Mouse (Mus musculus) cerebellum, postnatal 25 days (tissue): ENCODE measurements around the gene Adar.

Experiments used
- DNase-seq, 2 experiments: peaks; one replicate each; pipeline ENCODE4 v3.0.0; 2021; ENCODE audit warnings: mixed read lengths in 2 of 2

Adar gene

DNA sequence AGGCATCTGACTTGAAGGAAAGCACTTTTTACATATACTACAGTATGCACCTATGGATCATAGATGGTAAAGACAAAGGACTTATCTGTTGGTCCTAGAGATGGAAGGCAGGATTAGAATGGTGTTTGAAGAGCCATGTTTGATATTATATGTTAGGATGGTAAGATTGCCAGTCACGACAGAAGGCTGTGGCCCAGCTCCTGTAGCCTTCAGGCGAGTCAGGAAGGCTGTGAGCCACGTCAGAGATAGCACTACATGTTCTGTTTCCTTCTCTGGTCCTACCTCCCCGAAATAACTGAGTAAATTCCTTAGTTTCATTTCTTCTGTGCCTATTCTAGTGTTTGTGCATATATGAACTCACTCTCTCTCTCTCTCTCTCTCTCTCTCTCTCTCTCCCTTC, 17.3 kb downstream of the Adar start:
- DNase-seq: no peak

DNA sequence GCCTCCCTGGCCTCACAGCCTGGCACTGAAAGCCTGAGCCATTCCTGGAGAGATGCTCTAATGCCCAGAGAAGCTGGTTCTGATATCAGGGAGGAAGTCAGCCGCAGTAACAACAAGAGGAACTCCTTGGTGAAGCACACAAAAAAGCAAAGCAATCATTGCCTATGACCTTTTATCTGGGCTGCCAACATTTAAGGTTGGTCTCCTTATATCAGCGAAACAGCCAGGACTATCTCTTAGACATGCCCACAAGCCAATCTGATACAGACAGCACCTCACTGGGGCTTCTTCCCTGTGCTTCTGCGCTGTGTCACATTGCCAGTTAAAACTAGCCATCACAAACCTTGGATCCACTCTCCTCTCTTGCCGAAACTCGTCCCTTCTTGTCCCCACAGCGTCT, 23.7 kb downstream of the Adar start:
- DNase-seq: no peak

DNA sequence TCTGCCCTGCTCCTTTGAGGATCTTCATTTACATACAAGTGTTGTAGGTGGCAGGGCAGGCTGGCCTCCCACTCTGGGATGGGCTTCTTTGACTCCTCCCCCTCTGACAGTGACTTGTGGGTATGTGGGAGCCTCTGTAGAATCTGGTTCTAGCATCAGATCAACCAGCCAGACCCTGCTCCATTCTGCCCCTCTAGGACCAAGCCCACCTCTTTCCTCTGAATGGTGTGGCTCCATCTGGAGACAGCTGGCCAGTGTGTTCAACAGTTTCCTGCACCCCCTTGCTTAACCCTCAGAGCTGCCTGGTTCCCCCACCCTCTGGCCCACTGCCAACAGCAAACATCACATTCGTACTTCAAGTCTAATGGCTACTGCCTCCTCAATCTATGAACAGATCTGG, 37.5 kb downstream of the Adar start:
- peak; percentile 24 to 53 for DNase-seq

DNA sequence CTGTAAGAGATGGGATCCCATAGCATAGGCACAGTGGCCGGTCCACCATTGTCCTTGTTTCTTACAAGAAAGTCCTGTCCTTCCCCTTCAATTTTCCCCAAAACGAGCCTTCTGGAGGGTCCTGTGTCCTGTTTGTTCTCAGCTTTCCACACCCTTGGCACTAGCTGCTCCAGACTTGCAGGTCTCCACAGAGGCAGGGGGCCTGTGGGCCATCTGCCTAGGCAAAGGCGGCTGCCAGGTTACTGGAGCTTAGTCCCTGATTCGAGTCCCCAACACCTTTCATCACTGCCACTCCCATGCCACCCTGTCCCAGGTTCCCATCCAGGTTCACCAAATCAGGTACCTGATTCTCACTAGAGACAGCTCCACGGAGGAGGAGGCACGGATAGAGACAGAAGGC, 40.5 kb downstream of the Adar start:
- DNase-seq: peak; percentile 74 to 79

DNA sequence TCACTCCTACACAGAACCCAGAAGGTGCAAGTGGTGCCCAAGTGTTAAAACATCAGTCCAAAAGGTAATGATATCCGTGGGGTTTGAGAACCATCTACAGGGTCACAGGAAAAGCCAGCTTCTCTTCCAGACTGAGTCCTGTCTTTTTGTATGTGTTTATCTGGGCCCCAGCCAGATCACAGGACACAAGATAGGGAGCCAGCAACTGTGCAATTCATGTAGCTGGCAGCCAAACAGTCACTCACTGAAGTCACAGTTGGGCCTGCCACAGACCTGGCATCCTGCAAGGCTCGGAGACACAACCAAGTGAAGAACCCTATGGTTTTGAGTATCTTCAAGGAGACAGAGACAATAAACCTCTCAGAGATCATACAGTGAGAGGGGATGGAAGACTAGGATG, 43.0 kb downstream of the Adar start:
- peak; percentile 66 to 73 for DNase-seq

DNA sequence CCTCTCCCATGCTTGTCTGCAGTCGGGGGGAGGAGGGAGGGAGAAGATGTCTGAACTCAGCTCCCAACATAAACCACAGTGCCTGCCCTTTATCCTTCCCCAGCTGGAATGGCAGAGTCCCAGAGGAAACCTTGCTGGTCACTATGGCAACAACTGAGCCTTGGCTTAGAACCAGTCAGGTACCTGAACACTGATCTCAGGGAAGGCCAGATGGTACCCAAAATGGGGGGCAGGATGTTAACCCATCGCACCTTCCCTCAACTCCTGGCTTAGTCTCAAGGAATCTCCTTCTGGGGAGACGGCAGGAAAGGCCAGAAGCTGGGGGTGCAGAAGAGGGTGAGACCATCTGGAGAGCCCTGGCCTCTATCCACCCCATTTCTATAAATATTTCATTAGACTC, 45.0 kb downstream of the Adar start:
- peak; percentile 89 to 90 for DNase-seq

DNA sequence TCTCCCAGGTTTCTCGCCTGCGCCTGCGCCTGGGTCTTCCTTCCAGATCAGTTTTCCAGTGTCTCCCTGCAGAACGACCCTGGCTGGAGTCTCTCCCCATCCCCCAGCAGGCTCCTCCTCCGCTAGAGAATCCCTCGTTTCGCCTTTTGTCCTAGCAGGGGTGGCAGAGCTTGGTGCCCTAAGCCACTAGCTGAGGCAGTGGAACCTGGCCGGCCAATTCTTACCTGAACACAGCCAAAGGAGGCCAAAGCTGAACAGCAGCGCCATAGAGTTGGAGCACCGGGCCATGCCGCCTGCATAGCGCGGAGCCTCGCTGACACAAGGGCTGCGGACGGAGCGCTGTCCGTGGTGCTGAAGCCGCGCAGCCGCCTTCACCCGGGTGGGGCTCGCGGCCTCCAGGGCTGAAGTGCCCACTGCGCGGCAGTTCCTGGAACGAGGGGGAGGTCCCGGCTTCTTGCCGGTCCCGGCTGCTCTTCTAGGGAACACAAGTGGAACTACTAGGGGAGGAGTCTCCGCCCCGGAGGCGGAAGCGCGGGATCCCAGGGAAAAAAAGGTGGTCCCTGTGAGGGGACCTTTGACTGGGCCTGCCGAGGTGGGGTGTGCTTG, 49.4 kb downstream of the Adar start, which contains the start of gene Chrnb2:
Gene Chrnb2 (minus strand): TSS at position 514 of the 606 bp plus-strand sequence.
- peak; percentile 79 to 81 for DNase-seq

DNA sequence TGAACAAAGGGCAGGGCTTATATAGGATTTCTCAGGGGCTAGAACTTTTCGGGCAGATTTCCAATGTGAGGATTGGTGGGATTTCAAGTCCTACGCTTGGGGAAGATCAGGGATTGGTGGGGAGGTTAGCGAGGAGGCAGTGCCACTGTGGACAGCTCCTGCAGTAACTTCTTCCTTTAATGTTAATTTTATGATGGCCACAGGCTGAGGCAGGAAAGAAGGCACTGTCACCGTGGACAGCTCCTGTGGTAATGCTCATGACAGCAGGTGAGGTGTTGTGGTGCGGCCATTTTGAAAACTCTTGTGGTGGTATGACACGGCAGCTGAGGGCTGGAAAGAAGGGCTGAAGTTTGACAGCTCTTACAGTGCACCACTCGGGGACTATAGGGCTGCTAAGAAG, 54.8 kb downstream of the Adar start:
- DNase-seq: peak in 1 of 2 experiments; percentile 2

DNA sequence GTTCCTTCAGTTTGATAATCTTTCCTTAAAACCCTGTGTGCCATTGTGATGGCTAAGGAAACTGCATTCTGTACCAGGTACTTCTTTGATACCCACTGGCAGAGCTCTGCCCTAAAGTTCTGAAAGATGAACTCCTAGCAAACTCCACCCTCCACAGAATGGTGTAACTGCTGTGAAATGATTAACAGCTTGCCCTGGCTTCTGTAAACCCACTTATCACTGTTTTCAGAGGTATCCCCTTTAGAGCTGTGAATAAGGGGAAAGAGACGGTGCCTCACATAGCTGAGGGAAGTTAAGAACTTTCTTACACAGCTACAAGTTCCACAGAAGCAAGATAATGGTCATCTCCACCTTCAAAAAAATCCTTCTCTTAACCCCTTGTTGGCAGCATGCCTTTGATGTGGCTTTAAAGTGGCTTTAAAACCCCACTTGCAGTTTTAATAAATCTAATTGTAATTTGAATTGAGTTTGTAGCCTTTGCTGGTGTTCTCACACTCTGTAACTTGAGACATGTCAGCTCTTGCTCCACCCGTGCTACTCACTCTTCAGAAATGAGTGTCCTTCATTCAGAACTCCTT, 55.7 kb downstream of the Adar start:
- no peak for DNase-seq

DNA sequence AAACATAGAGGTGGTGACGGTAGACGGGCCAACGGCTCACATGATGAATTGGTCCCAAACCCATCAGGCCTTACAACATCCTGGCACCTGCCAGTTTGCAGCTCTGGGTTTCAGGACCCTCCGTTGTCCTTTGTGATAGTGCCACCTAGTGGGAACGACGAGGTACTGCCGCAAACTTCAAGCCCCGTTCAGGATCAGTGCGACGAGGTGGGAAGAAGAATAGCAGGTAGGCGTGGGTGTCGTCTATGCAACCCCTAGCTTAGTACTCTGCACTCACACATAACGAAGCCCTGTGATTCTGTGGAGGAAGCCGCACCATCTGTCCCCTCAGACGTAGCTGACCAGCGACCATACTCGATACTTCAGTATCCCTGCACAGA, 57.8 kb downstream of the Adar start:
- peak; percentile 91 for DNase-seq

DNA sequence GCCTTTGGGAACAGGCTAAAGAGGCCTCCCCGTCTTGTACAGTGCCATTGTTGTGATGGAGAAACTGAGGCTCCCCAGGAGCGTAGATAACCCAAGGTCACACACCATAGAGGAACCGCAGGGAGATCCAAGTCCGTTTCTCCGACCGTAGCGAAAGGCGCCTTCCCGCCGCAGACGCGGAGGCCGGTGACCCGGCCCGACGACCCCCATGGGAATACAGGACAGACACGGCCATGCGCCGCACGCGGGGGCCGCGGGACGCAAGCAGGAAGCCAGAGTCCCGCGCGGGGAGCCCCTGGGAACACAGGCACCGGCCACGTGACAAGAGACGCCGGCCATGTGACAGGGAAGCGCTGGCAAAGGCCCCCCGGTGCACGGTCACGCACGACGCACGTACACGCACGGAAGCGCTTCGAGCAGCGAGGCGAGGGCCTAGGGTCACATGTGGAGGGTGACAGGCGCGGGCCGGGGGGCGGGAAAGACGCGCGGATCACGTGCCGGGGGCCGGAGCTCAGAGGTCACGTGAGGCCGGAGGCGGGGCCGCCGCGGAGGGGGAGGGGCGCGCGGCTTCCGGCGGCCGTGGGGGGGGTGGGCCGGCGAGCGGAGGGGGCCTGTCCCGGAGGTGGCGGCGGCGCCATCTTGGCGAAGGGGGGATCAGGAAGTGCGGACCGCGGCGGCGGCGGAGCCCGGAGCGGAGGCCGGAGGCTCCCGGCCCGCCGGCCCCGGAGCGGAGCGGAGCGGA, 58.3 kb downstream of the Adar start, which contains the start of gene Ube2q1:
Gene Ube2q1 (plus strand): TSS at position 649 of the 742 bp plus-strand sequence.
- DNase-seq: peak; percentile 97 to 98

DNA sequence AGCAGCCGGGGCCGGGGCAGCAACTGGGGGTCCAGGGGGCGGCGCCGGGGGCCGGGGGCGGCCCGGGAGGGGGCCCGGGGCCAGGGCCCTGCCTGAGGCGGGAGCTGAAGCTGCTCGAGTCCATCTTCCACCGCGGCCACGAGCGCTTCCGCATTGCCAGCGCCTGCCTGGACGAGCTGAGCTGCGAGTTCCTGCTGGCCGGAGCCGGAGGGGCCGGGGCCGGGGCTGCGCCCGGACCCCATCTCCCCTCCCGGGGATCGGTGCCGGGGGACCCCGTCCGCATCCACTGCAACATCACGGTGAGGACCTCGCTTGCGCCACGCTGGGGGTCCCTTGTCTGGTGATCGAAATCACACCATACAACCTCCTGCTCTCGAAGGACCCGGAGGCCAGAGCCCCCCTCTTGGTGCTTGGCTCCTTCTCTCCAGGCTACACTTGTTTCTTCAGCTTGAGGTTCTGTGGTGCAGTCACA, 59.0 kb downstream of the Adar start:
- peak in 1 of 2 experiments; percentile 65 for DNase-seq

DNA sequence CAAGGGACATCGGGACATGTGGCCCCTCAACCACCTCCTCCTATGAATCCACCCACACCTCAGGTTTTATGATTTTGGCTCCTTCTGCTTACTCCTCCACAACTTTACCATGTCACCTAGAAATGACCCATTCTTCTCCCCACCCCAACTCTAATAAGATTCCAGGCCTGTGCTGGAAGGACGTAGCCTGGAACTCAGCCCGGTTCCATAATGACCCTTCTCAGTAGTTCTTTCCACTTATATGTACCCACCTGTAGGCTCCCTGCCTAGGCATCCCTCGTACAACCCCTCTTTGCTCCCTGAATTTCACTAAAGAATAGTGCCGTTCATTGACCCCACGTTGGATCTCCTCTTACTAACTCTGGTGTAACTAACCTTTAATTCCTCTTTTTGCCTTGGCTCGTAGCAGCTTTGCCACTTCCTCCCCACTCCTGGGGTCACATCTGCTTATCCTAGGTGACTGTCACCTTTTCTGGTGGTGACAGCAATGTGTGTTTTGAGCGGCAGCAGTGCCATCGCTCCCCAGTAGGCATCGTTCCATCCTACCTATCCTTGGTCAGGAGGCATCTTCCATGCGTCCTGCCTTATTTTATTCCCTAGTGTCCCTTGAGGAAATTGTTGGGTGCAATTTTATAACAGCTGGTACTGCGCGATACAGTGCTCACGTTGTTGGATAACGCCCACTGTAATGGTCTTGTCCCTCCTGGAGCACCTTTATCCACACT, 59.6 kb downstream of the Adar start:
- no peak for DNase-seq

DNA sequence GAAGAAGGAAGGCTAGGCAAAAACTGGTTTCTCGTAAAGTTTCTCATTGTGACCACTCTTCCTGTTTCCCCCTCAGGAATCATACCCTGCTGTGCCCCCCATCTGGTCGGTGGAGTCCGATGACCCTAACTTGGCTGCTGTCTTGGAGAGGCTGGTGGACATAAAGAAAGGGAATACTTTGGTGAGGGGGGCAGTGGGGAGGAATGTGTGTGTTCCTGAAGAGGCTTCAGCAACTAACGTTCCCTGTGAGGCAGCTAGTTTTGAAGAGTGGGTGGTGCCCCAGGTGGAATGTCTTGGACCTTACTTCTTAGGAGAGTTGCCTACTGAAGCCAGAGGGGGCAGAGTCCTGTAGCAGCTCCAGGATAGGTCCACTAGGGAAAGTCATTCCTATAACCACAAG, 61.2 kb downstream of the Adar start:
- no peak for DNase-seq

DNA sequence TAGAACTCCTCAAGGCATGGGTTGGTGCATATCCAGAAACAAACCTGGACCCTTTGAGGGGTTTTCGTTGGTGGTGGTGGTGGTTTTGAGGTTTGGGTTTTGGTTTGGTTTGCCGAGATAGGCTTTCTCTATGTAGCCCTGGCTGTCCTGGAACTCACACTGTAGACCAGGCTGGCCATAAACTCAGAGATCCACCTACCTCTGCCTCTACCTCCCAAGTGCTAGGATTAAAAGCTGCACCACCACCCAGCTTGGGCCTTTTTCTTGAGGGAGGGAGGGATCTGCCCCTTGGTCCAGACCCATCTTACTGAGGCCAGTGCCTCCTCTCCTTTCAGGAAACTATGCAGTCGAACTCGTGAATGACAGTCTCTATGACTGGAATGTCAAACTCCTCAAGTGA, 65.3 kb downstream of the Adar start:
- no peak for DNase-seq

DNA sequence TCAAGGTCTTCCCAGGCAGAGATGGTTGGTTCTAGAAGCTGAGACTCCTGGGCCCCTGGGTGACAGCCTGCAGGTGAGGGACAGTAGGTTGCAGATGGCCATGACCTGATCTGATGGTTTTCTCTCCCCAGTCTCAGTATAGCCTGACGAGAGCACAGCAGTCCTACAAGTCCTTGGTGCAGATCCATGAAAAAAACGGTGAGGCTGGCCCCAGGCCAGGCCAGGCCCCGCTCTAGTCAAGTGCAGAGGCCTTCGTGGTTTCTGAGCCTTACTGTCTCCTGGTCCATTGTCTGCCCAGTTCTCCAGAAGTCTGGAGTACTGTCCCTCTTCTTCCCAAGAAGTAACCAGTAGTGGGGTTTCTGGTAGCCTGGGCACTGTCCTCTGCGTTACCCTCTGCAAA, 66.8 kb downstream of the Adar start:
- DNase-seq: no peak

DNA sequence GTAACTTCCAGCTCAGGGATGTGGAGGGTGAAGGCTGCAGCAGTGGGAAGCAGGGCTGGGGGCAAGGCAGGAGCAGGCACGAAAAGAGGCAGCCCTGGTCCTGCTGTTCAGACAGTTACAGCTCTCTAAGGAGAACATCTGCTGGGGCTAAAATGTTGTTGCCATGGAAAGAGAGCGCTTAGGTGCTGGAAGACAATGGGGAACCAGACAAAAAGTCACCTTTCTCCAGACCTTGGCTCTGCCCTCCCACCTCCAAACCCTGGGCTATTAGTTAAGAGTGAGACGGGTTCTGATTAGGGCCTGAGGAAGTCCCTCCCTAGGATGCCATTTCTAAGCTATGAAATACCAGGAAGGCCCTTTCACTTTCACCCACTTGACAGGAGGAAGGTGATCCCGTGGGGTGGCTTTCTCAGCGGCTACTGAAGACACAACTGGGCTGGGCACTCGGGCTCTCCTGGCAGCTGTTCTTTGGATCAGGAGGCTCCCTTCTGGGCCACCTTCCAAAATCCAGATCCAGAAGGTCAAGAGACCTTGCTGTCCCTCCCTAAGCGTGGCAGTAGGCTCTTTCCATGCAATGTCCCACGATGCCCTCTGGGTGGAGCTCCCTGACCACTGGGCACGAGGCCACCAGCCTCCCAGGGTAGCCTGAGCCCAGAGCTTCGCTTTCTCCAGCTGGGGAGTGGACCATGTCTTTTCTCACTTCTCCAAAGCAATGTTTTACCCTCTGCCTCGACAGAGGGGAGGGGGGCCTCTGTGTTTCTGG, 70.3 kb downstream of the Adar start:
- DNase-seq: peak; percentile 81 to 86

DNA sequence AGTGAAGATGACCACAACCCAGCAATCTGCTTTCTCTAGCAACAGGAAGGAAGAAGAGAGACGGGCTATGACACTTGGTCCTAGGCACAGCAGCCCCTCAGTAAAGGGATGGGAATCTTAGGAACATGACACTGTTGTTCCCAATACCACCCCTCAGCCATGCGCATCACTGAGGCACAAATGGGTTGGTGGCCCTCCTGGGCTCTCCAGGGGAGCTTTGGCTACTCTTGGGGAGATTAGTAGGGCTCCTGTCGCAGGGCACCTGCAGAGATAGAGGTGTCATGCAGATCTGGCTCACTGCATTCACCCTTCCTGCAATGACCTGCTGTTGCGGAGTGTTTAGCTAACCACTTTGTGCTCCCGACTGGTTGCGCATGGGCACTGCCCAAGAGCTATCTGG, 71.5 kb downstream of the Adar start:
- DNase-seq: no peak

DNA sequence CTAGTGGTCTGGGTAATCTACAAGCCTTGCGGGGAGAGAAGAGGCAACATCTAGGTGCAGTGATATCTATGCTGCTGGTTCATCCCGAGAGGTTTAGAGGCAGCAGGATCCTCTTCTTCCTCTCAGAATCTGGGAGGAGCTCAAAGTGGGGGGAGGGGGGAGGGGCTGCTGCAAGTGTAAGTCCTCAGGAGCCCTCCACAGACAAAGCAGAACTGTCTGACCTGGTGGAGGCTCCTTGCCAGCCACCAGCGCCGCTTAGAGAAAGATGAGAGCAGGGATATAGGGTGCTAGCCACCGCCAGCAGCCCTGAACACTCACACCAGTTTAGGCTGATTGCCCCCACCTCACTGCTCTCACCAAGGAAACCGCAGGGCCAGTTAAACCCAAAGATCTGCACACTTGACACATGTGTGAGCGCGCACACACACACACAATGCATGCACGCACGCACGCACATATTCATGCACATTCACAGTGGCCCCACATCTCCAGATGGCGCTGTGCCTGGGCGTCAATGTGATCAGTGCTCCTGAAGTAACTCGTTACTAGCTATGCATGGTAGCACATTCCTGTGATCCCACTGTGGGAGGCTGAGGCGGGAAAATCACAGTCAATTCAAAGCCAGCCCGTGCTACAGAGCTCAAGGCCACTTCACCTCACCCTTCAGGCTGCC, 74.0 kb downstream of the Adar start:
- no peak for DNase-seq

DNA sequence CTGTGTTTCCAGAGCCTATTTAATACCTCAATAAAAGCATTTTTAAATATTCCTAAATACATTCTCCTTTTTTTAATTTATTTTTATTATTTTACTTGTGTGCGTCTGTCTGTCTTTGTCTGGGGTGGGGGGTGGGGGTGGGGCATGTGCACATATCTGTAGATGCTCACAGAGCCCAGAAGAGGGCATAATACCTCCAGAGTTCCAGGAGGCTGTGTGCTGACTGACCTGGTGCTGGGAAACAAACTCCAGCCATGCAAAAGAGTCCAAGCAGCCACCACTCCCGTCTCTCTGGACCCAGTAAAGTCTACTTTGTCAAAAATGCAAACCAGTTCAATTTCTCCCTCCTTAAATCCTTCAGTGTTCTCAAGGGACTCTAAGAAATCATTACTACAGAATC, 79.8 kb downstream of the Adar start:
- DNase-seq: no peak

DNA sequence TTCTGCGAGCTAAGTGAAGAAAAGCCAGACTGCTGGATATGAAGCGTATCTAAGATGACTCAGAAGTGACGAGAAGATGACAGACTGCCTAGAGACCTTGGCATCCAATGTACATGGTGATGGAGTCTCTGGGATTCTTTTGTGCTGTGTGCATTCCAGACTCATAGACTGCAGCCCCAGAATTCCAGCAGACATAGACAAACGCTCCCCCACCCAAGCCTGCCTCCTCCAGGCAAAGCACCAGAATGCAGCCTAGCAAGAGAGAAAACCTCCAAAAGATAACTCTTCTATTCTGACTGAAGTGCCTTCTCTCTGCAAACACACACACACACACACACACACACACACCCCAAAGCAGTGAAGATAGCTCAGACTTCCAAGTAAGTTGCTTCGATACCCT, 80.9 kb downstream of the Adar start:
- DNase-seq: no peak

DNA sequence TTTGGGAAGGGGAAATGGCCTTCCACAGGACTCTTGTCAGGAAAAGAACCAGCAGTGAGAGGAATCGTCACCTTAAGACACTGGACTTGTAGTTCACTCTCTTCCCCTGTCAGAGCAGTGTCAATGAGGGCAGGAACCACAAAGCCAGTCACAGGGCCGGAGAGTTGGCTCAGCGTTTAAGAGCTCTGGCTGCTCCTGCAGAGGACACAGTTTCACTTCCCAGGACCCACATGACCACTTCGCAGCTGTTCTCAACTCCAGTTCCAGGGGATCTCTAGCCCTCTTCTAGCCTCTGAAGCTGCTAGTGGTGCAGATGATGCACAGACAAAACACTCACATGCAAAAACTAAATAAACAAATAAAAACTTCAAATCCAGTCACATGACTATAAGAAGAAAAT, 81.5 kb downstream of the Adar start:
- no peak for DNase-seq
